Mouse (Mus musculus) liver, embryonic 13.5 days (tissue): ENCODE measurements around the gene Nptx1. TPM values are rescaled to one million over a fixed set of nuclear protein-coding genes. Genes with fewer than 3 reads are reported as not detected.

ENCODE experiments used
- ATAC-seq: fragments of 200-750 bp; cut with Nextera tagmentation; 2 replicates; pipeline ENCODE4 v1.8.0; 2017; ENCODE audit warnings: low read depth, mild to moderate bottlenecking, moderate number of reproducible peaks, moderate library complexity
- DNase-seq: peaks from one replicate; pipeline ENCODE4 v3.0.0; 2022
- H3K27ac ChIP-seq: fragments of 300-500 bp; sonication (generic); 2 replicates; pipeline ENCODE4 v1.5.1; 2015; ENCODE audit warnings: moderate library complexity, mild to moderate bottlenecking, inconsistent platforms
- H3K27me3 ChIP-seq: fragments of 300-500 bp; sonication (generic); 2 replicates; pipeline ENCODE4 v1.6.1; 2015; ENCODE audit warnings: mild to moderate bottlenecking, inconsistent platforms
- H3K36me3 ChIP-seq: fragments of 300-500 bp; sonication (generic); 2 replicates; pipeline ENCODE4 v1.6.1; 2015; ENCODE audit warnings: mild to moderate bottlenecking, inconsistent platforms
- H3K4me1 ChIP-seq: fragments of 300-500 bp; sonication (generic); replicated peaks from 2 replicates; pipeline ENCODE4 v1.6.1; 2015; ENCODE audit warnings: inconsistent platforms
- H3K4me2 ChIP-seq: fragments of 300-500 bp; sonication (generic); 2 replicates; pipeline ENCODE4 v1.6.1; 2015; ENCODE audit warnings: inconsistent platforms, mild to moderate bottlenecking, moderate library complexity
- H3K4me3 ChIP-seq: fragments of 300-500 bp; sonication (generic); replicated peaks from 2 replicates; pipeline ENCODE4 v1.5.1; 2015; ENCODE audit warnings: mild to moderate bottlenecking, inconsistent platforms
- H3K9ac ChIP-seq: fragments of 300-500 bp; sonication (generic); 2 replicates; pipeline ENCODE4 v1.6.1; 2015; ENCODE audit warnings: mild to moderate bottlenecking, inconsistent platforms
- H3K9me3 ChIP-seq: fragments of 300-500 bp; sonication (generic); replicated peaks from 2 replicates; pipeline ENCODE4 v1.6.1; 2016; ENCODE audit warnings: inconsistent platforms
- WGBS: fragments of 180-500 bp; shearing (Covaris S2); methylation state at CpG from one replicate; pipeline ENCODE4 v1.1.7; 2015; ENCODE audit not compliant: insufficient replicate concordance; 5-methylcytosine and 5-hydroxymethylcytosine counted together
- polyA plus RNA-seq: library from polyadenylated mRNA; unstranded; fragments of >200 nt; fragmentation: Nextera tagmentation; extraction: Ambion mirVana; gene quantifications from 2 replicates; pipeline ENCODE4 v1.2.1, GENCODE M21; 2015

Nptx1 gene
- polyA plus RNA-seq, 1 experiment from 2014 or later: 0.05 TPM

DNA sequence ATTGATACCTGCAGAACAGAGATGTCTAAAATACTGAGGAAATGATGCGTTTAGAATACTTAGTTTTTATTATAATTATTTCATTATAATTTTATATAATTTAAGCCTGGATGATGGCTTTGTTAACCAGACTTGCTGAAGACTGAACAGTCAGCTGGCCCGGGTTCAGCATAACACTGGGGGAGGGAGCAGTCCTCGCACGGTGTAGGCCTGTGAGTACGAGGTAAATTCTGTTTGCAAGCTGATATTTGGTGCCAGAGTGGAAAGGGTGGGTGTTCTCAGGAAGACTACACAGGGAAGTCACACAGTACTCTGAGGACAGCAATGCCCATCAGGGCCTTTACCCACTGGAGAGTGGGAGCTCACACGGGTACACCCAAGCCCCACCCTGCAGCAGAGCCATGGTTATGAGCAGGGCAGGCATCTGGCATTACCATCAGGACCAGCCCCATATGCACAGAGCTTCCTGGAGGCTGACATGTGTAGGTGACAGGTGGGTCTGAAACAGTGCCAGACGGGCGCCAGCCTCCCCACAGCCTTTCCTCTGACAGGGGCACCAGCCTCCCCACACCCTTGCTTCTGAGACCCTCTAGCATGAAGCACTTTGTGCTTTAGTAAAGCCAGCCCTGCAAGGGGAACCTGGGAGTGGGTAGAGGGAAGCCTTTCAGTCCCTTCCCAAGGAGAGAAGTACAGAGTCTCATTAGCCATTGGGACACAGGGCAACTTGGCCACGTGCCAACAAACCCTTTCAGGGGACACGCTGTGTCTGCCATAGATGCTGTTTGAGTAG lies 3.2 kb upstream of the Nptx1 start:
- peaks cover 89% of the 10 kb centered on the region for H3K27me3 ChIP-seq
- DNase-seq (no peak), ATAC-seq (no peak)
- WGBS: 51% methylated on average over 10 of the region's 10 CpGs
- H3K36me3 ChIP-seq: no peaks in the 10 kb centered on the region
- H3K4me1 ChIP-seq: peaks cover 42% of the 10 kb centered on the region
- H3K9ac ChIP-seq: no peak overlapping the region
- H3K4me3 ChIP-seq: no peak overlapping the region
- H3K9me3 ChIP-seq: no peaks in the 10 kb centered on the region
- H3K27ac ChIP-seq: no peak overlapping the region
- no peak overlapping the region for H3K4me2 ChIP-seq

DNA sequence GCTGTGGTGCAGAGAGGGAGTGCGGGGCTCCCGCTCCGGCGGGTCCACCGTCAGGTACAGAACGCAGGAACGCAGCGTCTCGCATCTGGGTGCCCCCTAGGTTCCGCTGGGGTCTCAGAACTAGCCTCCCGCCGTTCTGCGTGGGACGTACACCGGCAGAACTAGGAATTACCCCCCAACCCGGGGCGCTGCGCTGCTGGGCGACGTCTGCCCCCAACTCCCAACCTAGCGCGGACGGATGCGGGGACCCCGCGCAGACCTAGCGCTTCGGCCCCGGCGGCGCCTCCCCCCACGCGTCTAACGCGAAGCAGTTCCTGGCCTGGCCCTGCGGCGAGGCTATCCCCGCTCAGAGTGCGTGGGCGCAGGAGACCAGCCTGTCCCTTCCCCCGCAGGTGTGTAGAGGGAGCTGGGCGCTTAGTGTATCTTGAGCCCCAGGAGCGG lies 1.8 kb upstream of the Nptx1 start:
- H3K4me1 ChIP-seq: peaks cover 42% of the 10 kb centered on the region
- H3K4me2 ChIP-seq: peak overlapping the region; percentile 63
- no peaks in the 10 kb centered on the region for H3K36me3 ChIP-seq
- peaks cover 95% of the 10 kb centered on the region for H3K27me3 ChIP-seq
- H3K4me3 ChIP-seq: peak overlapping the region; percentile 30
- ATAC-seq (no peak), DNase-seq (no peak)
- 4% methylated on average over 43 of the region's 43 CpGs for WGBS
- no peak overlapping the region for H3K27ac ChIP-seq
- no peak overlapping the region for H3K9ac ChIP-seq
- H3K9me3 ChIP-seq: no peaks in the 10 kb centered on the region

DNA sequence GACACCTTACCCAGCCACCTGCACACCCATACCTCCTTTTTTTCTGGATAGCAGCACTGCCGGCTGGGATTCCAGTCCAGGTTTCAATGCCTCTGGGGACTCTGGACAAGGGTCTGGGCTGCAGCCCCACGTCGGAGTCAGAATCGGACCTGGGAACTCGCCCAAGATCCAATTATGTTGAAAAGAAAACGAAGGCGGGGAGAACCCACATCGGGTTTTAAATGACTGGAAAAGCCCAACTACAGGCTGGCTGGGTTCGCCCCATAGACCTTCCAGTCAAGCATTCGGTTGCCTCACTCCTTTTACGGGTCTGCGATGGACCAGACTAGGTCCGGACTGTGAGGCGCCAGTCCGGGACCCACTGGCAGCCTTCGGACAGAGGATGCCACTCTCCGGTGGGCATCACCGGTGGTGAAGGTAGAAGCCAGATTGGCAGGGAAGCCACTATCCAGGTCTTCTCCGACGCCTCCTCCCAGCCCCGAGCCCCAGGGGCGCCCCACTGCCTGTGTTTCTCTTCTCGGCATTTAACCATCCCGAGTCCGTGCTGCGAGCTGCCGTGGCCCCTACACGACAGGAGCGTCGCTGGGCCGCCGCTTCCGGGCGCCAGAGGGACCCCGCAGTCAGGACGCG lies 1.3 kb upstream of the Nptx1 start:
- Histone ChIP-seq H3K9ac (no peak overlapping the region), H3K4me2 (peak overlapping the region; percentile 63), H3K4me3 (peak overlapping the region; percentile 30), H3K9me3 (no peaks in the 10 kb centered on the region), H3K4me1 (peaks cover 42% of the 10 kb centered on the region), H3K27me3 (peaks cover 99% of the 10 kb centered on the region), H3K36me3 (no peaks in the 10 kb centered on the region), H3K27ac (no peak overlapping the region)
- DNase-seq (no peak), ATAC-seq (no peak)
- 2% methylated on average over 37 of the region's 37 CpGs for WGBS

DNA sequence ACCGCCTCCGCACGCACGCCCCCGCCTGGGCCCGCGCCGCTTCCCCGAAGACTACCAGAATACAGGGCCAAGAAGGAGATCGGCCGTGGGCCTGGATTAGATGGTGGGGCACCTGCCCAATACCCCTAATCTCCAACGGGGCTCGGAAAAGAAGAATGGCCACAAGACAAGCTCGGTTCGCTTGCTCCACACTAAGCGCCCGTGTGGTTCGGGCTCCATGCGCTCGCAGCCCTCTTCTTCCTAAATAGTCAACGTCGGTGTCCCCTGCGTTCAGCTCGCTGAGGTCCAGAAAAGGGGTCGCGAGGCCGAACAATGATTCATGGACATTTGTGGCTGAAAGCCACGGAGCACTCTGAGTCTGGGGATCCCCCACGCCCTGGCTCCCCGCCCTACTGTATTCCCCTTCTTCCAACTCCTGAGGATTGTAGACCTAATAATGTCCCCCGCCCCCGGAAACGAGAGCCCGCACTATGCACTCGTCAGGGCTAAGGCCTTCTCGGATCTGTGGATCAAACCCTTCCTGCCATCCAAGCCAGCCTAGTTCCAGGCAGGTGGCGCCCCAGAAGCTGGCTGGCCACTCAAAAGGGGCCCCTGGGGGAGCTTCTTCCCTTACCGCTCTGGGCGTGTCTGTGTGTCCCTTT lies 518 bp upstream of the Nptx1 start:
- Histone ChIP-seq H3K4me2 (peak overlapping the region; percentile 63), H3K27ac (no peak overlapping the region), H3K9me3 (no peaks in the 10 kb centered on the region), H3K4me1 (peaks cover 41% of the 10 kb centered on the region), H3K9ac (no peak overlapping the region), H3K4me3 (peak overlapping the region; percentile 50), H3K36me3 (no peaks in the 10 kb centered on the region), H3K27me3 (peaks cover 99% of the 10 kb centered on the region)
- WGBS: 2% methylated on average over 38 of the region's 39 CpGs
- ATAC-seq: no peak
- no peak for DNase-seq

DNA sequence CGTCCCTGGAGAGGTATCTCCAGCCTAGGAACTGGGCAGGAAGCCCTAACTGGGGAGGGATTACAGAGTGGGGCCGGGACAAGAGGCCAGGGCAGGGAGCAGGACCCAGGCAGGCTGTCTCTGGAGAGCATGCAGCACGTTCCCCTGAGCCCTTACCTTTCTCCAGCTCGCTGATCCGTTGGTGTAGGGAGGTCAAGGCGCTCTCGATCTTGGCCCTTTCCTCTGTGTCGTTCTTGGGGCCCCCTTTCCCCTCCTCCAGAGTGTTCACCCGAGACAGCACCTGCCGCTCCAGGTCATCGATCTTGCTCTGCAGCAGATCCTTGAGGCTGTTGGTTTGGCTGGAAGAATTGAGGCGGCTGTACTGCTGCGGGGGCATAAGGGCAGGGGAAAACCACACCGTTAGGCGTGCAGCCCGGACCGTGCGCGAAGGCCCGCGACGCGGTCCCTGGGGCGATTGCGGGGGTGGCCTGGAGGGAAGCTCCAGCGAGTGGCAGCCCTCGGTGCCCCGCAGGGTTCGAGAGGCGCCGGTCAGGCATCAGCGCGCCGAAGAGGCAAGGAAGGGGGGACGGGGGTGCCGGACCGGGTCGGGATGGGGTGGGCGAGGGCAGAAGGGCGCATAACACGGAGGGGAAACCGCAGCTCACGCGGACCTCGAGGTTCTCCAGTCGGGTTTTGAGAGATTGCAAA lies 914 bp downstream of the Nptx1 start:
- DNase-seq: no peak

DNA sequence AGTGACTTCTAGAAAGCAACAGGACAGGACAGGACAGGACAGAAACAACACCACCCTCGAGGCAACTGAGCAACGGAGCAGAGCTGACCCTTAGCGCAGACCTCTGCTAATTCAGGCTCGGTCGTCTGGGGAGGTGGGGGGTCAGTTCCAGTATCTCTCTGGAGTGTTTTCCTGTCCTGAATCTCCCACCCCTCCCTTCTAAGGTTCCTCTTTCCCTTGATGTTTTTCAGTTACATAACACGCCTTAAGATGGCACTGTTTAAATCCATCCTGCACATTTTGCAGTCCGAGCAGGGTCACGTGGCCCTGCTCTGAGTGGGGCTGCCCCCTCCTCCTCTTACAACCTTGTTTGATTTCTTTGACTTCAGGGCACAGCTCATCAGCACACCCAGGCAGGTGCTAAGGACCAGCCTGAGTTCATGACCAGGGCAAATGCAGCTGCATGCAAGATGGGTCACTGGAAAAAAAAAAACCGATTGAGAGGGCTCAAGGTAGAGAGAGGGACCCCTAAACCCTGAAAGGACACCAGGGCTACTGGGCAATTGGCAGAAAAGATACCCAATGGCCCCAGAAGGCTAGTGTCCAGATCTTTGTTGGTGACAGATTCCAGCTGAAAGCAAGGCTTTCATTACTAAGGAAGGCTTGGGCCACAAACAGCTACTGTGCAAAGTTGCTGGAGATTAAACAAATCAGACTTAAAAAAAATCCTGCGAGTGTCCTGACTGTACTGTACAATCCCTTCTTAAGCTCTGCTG lies 1.6 kb downstream of the Nptx1 start:
- Histone ChIP-seq H3K4me2 (no peak overlapping the region), H3K9ac (no peak overlapping the region), H3K9me3 (no peaks in the 10 kb centered on the region), H3K27me3 (peaks cover 99% of the 10 kb centered on the region), H3K4me1 (peaks cover 33% of the 10 kb centered on the region), H3K36me3 (no peaks in the 10 kb centered on the region), H3K4me3 (no peak overlapping the region), H3K27ac (no peak overlapping the region)
- ATAC-seq (no peak), DNase-seq (no peak)
- WGBS: 4% methylated on average over 10 of the region's 10 CpGs

More for the DNA sequence above, 914 bp downstream of the Nptx1 start:
- no peaks in the 10 kb centered on the region for H3K9me3 ChIP-seq
- no peak overlapping the region for H3K9ac ChIP-seq
- no peak for ATAC-seq
- H3K27me3 ChIP-seq: peaks cover 99% of the 10 kb centered on the region
- H3K27ac ChIP-seq: no peak overlapping the region
- H3K4me3 ChIP-seq: peak overlapping the region; percentile 50
- WGBS: 2% methylated on average over 46 of the region's 46 CpGs
- H3K4me1 ChIP-seq: peaks cover 33% of the 10 kb centered on the region
- no peaks in the 10 kb centered on the region for H3K36me3 ChIP-seq
- peak overlapping the region; percentile 63 for H3K4me2 ChIP-seq

DNA sequence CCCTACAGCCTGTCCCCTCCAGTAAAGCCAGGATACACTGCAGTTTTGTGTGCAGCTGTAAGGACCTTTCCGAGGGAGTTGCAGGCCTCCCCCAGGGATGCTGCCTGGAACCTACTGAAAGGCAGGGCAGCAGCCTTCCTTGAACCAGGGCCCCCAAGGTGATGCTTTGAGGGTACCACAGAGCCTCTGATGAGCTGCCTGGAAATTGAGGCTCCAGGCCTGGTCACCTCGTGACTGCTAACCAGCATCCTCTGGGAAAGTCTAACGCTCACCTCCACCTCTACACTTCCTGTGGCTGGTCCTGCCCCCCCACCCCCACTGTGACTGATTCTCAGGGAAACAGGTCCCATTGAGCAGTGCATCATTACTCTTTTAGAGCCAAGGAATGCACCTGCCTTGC lies 2.3 kb downstream of the Nptx1 start:
- Histone ChIP-seq H3K4me2 (no peak overlapping the region), H3K9ac (no peak overlapping the region), H3K27ac (no peak overlapping the region), H3K36me3 (no peaks in the 10 kb centered on the region), H3K9me3 (no peaks in the 10 kb centered on the region), H3K4me1 (peaks cover 33% of the 10 kb centered on the region), H3K27me3 (peaks cover 99% of the 10 kb centered on the region), H3K4me3 (no peak overlapping the region)
- no peak for DNase-seq
- no peak for ATAC-seq
- WGBS: 33% methylated on average over 3 of the region's 3 CpGs

DNA sequence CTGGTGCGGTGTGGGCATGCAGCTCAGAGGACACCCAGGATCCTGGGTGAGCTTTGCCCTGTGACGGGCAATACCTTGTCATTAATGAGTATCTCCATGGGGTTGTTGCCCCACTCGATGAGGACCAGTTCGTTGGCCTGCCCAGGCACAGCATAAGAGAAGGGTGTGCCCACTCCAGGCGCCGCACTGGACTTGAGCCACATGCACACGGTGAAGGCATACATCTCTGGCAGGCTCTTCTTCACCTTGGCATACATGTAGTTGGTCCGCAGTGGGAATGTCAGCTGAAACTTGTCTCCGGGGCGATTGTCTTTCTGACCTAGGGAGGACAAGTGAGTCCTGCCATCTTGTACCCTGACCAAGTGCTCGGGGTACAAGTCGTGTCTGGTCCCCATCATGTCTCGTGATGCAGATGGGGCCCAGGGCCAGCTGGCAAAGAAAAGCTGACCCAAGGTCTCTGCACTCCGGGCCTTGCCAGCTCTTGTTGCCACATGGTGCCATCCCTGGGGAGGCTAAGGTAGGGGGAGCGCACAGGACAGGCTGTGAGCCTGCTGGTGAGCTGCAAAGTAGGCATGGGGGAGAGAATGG lies 2.9 kb downstream of the Nptx1 start:
- Histone ChIP-seq H3K4me1 (peaks cover 32% of the 10 kb centered on the region), H3K4me3 (no peak overlapping the region), H3K9me3 (no peaks in the 10 kb centered on the region), H3K27me3 (peaks cover 99% of the 10 kb centered on the region), H3K4me2 (no peak overlapping the region), H3K9ac (no peak overlapping the region), H3K27ac (no peak overlapping the region), H3K36me3 (no peaks in the 10 kb centered on the region)
- DNase-seq: no peak
- no peak for ATAC-seq
- 61% methylated on average over 15 of the region's 15 CpGs for WGBS

DNA sequence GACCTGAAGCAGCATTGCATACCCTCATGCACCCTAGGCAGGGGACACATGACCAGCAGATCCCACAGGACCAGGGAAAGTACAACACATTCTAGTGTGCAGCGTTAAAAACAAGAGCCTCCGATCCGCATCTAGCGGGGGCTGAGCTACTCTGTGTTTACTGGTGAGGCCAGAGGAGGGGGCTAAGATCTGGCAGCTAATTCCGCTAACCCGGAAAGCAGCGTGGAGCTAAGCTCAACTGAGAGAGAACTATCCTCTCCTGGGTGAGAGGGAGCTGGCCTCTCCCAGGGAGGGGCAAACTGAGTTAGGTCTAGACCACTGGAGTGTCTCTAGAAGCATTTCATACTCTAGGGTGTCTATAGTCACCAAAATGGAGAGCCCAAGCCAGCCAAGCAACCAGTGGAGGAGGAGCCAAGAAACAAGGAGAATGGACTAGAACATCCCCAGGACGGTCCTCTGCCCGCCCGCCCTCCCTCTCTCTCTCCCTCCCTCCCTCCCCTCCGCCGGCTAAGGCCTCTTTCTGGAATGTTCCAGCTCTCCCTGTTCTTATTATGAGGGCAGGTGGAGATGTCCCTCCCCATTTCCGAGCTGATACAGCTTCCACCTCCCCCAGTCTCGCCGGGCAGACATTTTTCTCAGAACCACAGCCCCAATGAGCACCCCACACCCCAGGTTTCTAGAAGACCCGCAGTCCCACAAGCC lies 3.6 kb downstream of the Nptx1 start:
- ATAC-seq (no peak), DNase-seq (no peak)
- Histone ChIP-seq H3K4me3 (no peak overlapping the region), H3K36me3 (no peaks in the 10 kb centered on the region), H3K4me1 (peaks cover 25% of the 10 kb centered on the region), H3K4me2 (no peak overlapping the region), H3K27me3 (peaks cover 94% of the 10 kb centered on the region), H3K9ac (no peak overlapping the region), H3K9me3 (no peaks in the 10 kb centered on the region), H3K27ac (no peak overlapping the region)
- WGBS: 45% methylated on average over 16 of the region's 16 CpGs

DNA sequence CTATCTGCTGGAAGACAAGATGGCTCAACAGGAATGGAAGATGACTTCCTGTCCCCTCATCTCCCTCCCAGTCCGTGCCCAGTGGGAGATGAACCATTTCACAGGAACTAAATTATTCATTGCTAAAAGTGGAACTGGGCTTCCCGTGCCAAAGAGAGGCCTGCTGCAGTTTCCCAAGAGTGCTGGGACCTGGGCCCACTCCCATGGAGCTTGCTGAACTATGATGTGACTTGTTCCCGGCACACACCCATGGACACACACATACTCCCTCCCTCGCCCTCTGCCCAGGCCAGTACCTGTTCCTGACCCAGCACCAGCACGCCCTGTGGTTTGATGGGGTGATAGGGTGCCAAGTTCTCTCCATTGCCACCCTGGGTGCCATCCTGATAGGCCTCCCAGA lies 4.7 kb downstream of the Nptx1 start:
- no peak overlapping the region for H3K4me3 ChIP-seq
- H3K4me2 ChIP-seq: no peak overlapping the region
- H3K27me3 ChIP-seq: peaks cover 83% of the 10 kb centered on the region
- no peak overlapping the region for H3K27ac ChIP-seq
- DNase-seq (no peak), ATAC-seq (no peak)
- no peaks in the 10 kb centered on the region for H3K9me3 ChIP-seq
- peaks cover 15% of the 10 kb centered on the region for H3K4me1 ChIP-seq
- 50% methylated on average over 5 of the region's 5 CpGs for WGBS
- H3K9ac ChIP-seq: no peak overlapping the region
- H3K36me3 ChIP-seq: no peaks in the 10 kb centered on the region
